Mouse (Mus musculus) testis, adult 2 months (tissue): ENCODE results near the gene Ptrh2.

Experiments used
- CTCF ChIP-seq: fragments of 200-500 bp; IDR thresholded peaks from 2 replicates; pipeline ENCODE4 v1.5.1; 2012; ENCODE audit warnings: low read depth, mild to moderate bottlenecking, inconsistent platforms, low read length, moderate library complexity; ENCODE audit not compliant: control insufficient read depth, insufficient read depth, insufficient replicate concordance
- POLR2A ChIP-seq: fragments of 200-500 bp; IDR thresholded peaks from 2 replicates; pipeline ENCODE4 v1.6.1; 2012; ENCODE audit warnings: low read depth, mild to moderate bottlenecking, inconsistent platforms, low read length, moderate library complexity; ENCODE audit not compliant: control insufficient read depth

DNA sequence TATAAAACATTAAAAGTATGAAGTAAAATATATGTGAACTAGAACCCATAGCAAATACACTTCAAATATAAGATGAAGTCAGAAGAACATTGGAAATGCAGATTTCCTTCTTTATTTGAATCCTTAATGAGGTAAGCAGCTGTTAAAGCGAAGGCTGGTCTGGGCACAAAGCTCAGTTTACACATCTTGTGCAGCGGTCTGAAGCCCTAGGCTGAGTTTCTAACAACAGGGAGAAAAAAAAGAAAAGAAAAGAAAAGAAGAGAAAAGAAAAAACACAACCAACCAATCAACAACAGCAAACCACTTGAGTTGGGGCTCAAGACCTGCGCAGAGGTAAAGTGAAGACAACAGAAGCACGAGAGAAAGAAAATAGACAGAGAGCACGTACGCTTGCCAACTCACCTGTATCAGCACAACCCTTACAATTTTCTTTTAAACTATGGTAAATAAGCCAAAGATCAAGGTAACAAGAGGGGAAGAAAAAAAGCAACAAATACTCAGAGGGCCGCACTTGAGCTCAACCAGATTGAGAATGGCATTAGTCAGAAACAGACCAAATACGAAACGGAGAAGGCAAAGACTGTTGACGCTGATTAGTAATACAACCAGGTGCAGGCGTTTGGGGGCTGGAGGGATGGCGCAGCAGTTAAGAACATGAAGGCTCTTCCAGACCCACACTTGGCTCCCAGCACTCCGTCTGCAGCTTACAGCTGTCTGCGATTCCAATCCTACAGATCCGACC is 35.9 kb upstream of the Ptrh2 start:
- TF ChIP-seq CTCF, result no peak
- no peak for TF ChIP-seq POLR2A
